In the genomic region with DNA sequence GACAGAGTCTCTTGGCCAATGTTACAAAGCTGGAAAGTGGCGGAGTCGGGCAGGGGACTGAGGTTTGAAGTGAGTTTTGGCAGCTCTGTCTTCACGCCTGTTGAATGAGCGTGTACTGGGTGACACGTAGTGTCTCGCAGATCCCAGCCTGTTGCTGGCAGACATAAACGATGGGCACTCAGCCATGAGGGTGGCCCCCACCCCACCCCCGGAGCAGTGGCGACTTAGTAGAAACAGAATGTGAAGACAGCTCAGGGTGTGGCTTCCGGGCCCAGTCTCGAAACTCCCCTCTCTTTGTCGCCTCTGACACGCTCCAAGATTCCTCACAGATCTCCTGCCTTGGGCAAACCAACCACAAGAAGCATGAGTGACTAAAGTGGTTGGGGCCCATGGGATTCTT, we compare ENCODE assay signal across 10 mouse cellular contexts. TPM values are rescaled to one million over a fixed set of nuclear protein-coding genes. Genes with fewer than 3 reads are reported as not detected.
DNase-seq lines count a peak whose midpoint lies in the region; ATAC-seq and TF ChIP-seq lines count a peak whose summit lies in the region.
"Had no signal": no experiment of that assay in that cellular context is flagged by ENCODE, and none has a peak within 500 bp of the region (broad histone marks: within the 10 kb centered on the region; RNA-seq: fewer than 3 reads in every experiment).

No protein-coding gene starts in this region.

- no peak overlapping the region for H3K9ac ChIP-seq in stomach, postnatal 0 days (ENCODE audit: low read length)
- H3K9ac ChIP-seq: limb, embryonic 12.5 days had no signal

- H3K36me3 ChIP-seq in stomach, postnatal 0 days (ENCODE audit: control insufficient read depth, insufficient read depth, low read length), result no peaks in the 10 kb centered on the region
- H3K36me3 ChIP-seq: limb, embryonic 12.5 days had no signal

- peak; percentile 25 for DNase-seq in right cerebral cortex, postnatal 14 days
- no peak for DNase-seq in right cerebral cortex, postnatal 4 days
- DNase-seq in gastrocnemius, adult 8-10 months (ENCODE audit: low spot score in 2 of 2), result peak; percentile 47 to 54
- DNase-seq in heart, postnatal 4 days, result peak; percentile 74
- DNase-seq in stomach, postnatal 0 days (ENCODE audit: low spot score), result no peak
- DNase-seq in cerebellum, postnatal 14 days, result no peak
- DNase-seq in left cerebral cortex, postnatal 10 days (ENCODE audit: extremely low spot score in 1 of 2, low spot score in 2 of 2), result no peak

- intact Hi-C loops in left cerebral cortex, postnatal 10 days (cut with DNase I), result no loop called here

- 40% methylated on average over 13 of the region's 13 CpGs for WGBS in stomach, postnatal 0 days

- TF ChIP-seq CTCF in stomach, postnatal 0 days (IDR thresholded peaks at IDR 0.05; ENCODE audit: low read depth), result no peak

- H3K9me3 ChIP-seq in stomach, postnatal 0 days (ENCODE audit: control insufficient read depth, low read length), result no peaks in the 10 kb centered on the region
- H3K9me3 ChIP-seq: limb, embryonic 12.5 days had no signal

- peak overlapping the region; percentile 35; the same call in 1 of the 2 replicates for H3K27ac ChIP-seq in stomach, postnatal 0 days (replicated peaks)
- H3K27ac ChIP-seq: kidney, postnatal 0 days had no signal

- H3K27me3 ChIP-seq in stomach, postnatal 0 days (ENCODE audit: control insufficient read depth, insufficient read depth, low read length), result no peaks in the 10 kb centered on the region
- H3K27me3 ChIP-seq: limb, embryonic 12.5 days; Patski had no signal

- H3K4me1 ChIP-seq in stomach, postnatal 0 days (replicated peaks; ENCODE audit: control insufficient read depth, insufficient read depth), result peaks cover 4% of the 10 kb centered on the region; the same call in 1 of the 2 replicates

- H3K4me3 ChIP-seq in stomach, postnatal 0 days (ENCODE audit: low read depth, low read length), result no peak overlapping the region
- H3K4me3 ChIP-seq: limb, embryonic 12.5 days had no signal

- no peak overlapping the region for H3K4me2 ChIP-seq in stomach, postnatal 0 days (replicated peaks; ENCODE audit: low read depth)
- H3K4me2 ChIP-seq: limb, embryonic 12.5 days had no signal

- no peak for ATAC-seq in stomach, postnatal 0 days (ENCODE audit: low FRiP score, low TSS enrichment)
- ATAC-seq: Patski had no signal

- TF ChIP-seq EP300 in stomach, postnatal 0 days (optimal IDR thresholded peaks at IDR 0.05), result no peak

RNA-seq across cellular contexts. Expression of a gene that starts 45.9 kb away (rescaled TPM):
- total RNA-seq in gastrocnemius, adult 8-10 months (2022), result 10 to 100 TPM; 48.8 to 97.1 (median 69.4) TPM
- total RNA-seq in heart, postnatal 4 days (2021), result 100 to 1,000 TPM; 119 to 133 TPM
- 22.9 and 29.8 TPM in 2 replicates for polyA plus RNA-seq in stomach, postnatal 0 days (2015; fragmentation: Nextera tagmentation; extraction: Ambion mirVana)
- total RNA-seq in left cerebral cortex, postnatal 10 days (2021), result 10 to 100 TPM; 58.6 to 65.2 TPM

Comparison
In these comparisons a context has a peak if more than half of its experiments do, and no peak if none do; other contexts are left out.
1. DNase-seq: peak in right cerebral cortex, postnatal 14 days (single experiment), gastrocnemius, adult 8-10 months (2 of 2) and heart, postnatal 4 days (single experiment); none in right cerebral cortex, postnatal 4 days (single experiment), stomach, postnatal 0 days (single experiment), cerebellum, postnatal 14 days (0 of 2) and left cerebral cortex, postnatal 10 days (0 of 2).